Mouse (Mus musculus) lung, postnatal 36 days (tissue): Measurements from ENCODE around the gene Rrn3.
"Not testable (repeated sequence)": the region's sequence is repeated elsewhere in the genome, so short reads cannot be mapped to it uniquely, and the experiment has no call there.

Experiments
- DNase-seq: peaks from one replicate; pipeline ENCODE4 v3.0.0; 2022; ENCODE audit warnings: mixed read lengths

The Rrn3 gene

DNA sequence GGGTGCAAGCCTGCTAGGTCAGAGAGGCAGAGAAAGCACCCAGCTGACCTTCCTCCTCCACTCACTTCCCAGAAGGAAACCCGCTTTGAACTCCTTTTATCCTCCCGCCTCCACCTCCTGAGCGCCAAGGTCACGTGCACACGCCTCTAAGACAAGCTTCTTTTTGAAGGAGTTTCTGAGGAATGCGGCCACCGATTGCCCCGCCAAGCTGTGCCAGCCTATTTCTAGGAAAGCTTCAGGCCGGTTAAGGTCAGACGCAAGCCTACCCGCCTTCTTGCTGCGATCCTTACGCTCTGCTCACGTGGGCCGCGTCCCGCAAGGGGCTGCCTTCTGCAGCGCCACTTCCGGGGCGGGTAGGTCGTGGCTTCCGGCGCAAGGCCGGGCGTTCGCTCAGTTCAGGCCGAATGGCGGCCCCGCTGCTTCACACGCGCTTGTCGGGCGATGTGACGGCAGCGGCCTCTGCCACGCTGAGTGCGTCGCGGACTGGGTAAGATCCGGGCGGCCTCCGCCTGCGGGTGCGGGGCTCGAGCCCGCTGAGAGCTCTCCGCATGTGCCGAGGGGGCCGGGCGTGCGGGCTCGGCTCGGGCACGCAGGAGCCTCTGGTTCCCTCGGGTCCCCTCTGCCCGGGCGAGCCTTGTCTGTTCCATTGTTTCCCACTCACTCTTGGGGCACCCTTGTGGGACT lies at the start of gene Rrn3:
Gene Rrn3, plus strand, starts transcription at position 356 of the 684 bp plus-strand sequence.
- DNase-seq: peak; percentile 92

DNA sequence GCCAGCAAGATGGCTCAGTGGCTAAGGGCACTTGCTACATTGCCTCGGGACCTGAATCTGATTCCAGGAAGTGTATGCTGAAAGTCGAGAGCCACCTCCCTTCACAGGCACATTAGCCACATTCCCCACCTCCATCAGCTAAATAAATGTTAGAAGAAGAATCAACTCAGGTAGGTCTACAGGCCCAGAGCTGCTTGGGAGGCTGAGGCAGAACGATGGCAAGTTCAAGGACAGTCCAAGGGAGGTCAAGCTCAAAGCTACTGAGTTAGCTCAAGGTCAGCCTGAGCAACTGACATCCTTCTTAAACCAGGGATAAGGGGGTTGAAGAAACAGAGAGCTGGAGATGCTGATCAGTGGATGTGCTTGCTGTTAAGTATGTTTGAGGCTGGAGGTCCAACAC lies 47.7 kb upstream of the Rrn3 start:
- no peak for DNase-seq

DNA sequence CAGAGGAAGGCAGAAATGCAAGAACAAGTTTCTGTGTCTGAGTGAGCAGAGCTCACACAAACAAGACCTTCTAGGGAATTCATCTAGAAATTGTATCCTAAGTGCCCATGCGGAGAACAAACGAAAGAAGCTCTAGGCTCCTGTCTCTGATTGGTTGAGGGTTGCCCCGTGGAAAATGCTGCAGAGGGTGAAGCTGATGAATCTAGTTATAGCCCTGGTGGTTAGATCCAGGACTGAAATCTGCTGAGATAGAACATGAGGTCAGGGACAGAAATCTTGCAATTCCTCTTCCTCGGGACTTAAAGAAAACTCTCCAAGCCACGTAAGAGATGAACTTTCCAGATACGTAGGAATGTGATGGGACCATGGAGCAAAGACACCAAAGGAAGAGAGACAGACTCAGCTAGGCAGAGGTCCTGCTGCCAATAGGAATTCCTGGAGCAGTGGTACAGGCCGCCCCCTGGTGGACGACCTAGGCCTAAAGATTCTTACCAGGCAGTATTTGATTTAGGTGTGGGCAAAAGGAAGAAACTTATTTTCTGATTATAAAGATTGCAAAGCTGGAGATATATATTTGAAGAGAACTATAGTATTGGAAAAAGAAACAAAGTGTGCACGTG lies 46.9 kb upstream of the Rrn3 start:
- DNase-seq: peak; percentile 88

DNA sequence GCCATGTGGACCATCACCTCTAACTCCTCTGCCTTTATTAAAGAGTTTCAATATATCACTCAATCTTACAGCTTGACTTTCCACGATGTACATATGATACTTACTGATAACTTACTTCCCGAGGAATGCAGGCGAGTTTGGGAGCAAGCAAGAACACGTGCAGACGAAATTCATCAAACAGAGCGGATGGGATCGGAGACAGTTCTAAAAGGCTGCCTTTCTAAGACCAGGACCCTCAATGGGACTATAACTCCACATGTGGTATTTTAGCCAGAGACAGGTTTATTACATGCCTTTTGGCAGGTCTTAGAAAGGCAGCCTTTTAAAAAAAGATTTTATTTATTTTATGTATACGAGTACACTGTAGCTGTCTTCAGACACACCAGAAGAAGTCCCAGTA lies 44.5 kb upstream of the Rrn3 start:
- no peak for DNase-seq

DNA sequence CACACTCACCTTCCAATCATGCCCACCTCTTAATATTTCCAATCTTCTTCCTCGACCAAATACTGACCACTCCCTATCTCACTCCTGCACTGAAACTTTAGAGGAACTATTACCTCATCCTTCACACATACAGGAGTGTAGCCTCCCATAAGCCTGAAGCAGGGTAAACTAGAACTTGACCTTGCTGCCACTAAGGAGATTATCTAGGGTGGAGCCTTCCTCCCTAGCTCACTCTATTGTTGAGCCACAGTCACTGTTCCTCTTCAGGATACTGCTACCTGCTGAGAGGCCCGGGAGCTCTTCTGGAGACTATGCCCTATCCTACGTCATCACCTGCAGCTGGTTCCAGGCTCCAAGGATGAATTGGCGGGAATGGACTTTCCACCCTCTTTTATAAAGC lies 41.5 kb upstream of the Rrn3 start:
- not testable (repeated sequence) for DNase-seq

DNA sequence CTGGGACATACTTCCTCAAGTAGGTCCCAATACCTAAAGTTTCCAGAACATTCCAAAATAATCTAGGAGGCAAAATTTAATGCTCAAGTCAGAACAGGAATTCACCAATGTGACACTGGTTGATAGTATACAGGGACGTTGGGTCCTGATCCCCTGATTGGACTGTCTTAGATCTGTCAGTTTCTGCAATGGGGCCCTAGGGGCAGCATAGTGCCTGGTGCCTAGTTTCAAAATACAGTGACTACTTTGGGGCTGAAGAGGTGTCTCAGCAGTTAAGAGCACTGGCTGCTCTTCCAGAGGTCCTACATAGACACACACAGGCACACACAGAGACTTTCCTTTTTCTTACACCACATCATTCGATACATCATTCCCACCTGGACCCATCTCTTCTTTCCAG lies 39.7 kb upstream of the Rrn3 start:
- DNase-seq: no peak

DNA sequence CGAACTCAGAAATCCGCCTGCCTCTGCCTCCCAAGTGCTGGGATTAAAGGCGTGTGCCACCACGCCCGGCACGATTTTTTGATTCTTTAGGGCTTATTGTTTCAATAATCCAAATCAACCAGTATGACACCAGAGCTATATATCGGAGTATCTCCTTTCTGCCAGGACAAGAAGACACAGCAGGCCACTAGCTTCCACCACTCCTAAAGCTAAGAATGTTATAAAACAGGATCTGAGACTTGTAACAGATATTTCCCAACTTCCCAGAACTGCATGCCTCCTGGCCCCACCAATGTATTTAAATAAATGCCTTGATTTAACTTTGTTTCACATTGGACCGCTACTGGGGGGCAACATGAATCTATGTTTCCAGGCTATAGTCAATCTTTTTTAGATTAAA lies 32.8 kb upstream of the Rrn3 start:
- DNase-seq: no peak

DNA sequence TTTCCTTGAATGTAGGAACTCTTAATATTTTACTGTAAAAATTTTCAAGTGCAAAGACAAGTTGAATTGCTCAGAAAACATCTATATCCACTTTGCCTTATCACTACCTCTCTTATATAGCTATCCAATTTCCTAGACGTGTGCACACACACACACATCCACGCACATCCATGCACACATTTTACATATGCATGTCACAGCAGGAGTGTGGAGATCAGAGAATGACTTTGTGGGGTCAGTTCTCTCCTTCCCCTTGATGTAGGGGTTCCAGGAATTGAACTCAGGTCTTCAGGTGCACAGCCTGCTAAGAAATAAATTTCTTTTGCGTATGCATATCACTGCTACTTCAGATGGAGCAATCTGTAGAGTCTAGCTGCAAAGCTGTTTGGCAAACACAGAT lies 32.4 kb upstream of the Rrn3 start:
- no peak for DNase-seq

DNA sequence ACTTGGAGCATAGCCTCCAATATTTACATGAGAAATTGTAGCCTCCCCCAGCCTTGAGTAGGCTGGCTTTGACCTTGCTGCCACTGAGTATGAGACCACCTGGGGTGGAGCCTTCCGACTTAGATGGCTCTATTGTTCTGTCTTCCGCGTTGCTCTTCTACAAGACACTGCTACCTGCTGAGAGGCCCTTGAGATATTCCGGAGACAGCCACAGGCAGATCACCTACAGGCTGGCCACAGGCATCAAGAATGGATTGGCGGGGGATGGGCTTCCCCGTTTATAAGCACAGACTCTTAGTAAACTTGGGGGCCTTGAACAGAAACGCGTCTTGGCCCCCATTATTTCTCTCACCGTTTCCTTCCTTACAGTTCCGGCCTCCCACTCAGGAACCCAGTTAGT lies 31.7 kb upstream of the Rrn3 start:
- DNase-seq: not testable (repeated sequence)

DNA sequence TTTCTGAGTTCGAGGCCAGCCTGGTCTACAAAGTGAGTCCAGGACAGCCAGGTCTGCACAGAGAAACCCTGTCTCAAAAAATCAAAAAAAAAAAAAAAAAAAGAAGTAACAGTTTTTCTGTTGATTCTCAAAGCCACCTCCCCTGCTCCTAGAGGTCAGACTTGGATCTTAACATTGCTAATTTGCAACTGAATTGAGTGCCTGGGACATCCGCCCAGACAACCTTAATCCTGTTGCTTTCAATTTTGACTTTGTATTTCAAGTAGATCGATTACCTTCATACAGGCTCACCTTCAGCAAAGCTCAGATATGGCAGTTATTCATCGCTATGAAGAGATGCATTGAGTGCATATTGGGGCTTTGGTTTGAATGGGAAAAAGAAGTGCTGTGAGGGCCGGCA lies 31.2 kb upstream of the Rrn3 start:
- DNase-seq: no peak

DNA sequence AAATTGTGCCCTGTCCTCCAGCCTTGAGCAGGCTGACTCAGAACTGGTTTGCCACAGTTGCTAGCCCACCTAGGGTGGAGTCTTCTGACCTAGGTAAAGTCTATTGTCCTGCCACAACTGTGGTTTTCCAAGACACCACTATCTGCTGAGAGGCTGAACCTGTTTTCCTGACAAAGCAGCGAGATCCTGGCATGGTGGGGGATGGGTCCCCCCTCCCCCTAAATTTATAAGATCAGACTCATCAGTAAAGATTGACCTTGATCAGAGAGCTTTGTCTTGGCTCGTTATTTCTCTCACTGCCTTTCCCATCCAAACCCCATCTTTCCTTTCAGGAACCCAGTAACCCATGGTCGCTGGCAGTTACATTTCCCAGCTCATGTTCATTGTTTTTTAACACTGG lies 30.5 kb upstream of the Rrn3 start:
- DNase-seq: no peak

DNA sequence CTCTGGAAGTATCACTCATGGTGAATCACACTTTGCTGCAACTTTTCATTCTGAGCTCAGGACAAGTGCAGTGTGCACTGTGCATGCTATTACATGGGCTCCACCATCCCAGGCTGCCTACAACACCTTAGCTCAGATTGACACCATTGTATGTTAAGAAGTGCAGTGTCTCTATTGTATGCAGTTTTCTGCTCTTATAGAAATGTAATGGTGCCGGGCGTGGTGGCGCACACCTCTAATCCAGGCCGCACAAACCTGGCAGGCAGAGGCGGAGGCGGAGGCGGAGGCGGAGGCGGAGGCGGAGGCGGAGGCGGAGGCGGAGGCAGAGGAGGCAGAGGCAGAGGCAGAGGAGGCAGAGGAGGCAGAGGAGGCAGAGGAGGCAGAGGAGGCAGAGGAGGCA lies 29.9 kb upstream of the Rrn3 start:
- no peak for DNase-seq

DNA sequence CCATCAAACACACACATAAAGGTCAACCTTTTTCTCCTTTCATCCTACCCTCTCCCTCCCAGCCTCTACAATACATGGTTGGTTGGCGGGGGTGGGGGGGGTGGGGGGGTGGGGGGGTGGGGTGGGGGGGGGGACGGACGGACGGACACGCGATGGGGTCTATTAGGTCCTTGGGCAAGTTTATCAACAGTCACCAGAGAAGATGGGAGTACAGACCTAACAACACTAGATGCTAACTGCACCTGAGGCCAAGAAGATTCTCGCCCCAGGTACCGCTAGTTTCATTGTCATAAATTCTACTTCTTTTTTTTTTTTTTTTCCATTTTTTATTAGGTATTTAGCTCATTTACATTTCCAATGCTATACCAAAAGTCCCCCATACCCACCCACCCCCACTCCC lies 26.5 kb upstream of the Rrn3 start:
- DNase-seq: peak; percentile 7

DNA sequence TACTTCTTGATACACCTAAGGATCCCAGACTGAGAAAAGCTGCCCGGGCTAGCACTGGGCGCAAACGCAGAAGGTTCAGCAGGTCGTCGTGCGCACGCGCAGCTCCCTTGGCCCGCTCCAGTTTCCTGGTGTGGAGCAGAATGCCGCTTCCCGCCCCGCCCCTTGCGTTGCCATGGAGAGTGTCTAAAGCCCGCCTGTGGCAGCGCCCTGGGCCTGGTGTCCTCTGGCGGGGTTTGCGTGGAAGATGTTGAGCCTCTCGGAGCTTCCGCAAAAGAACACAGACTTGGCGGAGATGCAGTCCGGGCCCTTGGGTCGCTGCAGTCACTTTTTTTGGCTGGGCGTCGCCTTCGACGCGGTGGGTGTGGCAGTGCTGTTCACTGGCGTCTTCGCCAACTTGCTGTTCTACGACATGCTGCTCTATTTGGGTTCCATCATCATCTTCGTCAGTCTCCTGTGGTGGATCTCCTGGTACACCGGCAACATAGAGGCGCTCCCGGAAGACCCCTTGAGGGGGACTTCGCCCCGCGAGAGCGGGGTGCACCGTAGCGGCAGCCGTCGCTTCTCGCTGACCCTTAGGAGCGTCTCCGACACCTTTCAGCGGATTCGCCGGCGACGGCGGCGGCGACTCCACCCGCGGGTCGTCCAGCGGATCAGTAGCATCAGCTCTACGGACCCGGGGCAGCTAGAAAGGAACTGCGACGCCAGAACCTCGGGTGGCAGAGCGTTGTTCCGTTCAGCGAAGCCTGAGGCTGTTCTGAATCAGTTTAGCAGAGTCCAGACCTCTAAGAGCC lies 25.9 kb upstream of the Rrn3 start:
- DNase-seq: peak; percentile 98

DNA sequence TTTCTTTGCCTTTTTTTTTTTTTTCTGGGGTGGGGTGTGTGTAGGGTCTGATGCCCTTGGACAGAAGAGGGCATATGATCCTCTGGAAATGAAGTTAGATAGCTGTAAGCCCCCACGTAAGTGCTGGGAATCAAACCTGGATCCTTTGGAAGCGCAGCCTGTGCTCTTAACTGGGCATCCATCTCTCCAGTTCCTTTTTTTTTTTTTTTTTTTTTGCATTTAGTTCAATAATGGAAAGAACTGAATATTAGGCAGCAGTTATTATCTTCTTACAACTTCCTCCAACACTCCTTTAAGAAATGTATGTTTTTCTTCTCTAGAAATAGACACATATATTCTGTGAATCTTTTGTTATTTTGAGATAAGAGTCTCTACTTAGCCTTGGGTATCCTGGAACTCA lies 22.7 kb upstream of the Rrn3 start:
- no peak for DNase-seq

DNA sequence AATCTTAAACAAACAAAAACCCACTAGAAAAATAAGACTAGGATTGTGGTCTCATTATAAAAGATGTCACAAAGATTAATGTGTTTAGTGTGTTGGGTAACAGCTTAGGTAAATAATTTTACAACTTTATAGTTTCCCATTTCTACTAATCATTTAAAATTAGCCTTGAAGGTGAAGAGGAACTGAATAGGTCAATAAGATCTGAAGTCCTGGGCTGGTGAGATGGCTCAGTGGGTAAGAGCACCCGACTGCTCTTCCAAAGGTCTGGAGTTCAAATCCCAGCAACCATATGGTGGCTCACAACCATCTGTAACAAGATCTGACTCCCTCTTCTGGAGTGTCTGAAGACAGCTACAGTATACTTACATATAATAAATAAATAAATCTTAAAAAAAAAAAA lies 17.7 kb upstream of the Rrn3 start:
- not testable (repeated sequence) for DNase-seq

DNA sequence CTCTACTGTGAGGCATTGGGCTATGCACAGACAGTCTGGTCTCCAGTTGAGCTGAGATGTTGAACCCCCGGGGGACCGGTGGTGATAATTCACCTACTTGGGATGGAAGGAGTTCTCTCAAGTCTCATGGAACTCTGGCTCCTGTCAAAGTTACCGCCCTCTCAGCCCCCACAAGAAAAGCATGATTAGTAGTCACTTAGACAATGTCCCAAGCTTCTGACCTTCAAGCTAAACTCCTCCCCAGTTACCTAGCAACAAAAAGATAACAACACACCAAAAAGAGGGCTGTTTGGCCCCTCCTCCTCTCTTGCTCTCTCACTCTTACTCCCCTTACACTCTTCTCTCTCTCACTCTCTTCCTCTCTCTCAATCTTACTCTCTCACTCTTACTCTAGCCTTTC lies 16.0 kb upstream of the Rrn3 start:
- DNase-seq: no peak

DNA sequence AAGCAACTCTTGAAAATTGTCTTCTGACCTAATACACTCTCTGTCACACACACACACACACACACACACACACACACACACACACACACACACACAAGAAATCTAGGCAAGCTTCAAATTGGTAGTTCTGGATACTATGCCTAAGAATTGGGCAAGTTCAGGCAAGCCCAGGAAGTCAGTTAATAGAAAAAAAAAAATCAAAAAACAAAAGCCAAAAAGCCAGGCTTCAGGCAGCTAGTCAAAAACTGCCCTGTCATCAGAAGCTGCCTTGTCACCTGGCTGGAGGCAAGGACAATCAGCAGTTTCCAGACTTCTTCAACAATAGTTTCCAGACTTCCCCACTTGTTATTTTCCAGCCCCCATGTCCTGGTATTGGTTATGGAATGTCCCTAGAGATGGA lies 14.1 kb upstream of the Rrn3 start:
- DNase-seq: no peak

DNA sequence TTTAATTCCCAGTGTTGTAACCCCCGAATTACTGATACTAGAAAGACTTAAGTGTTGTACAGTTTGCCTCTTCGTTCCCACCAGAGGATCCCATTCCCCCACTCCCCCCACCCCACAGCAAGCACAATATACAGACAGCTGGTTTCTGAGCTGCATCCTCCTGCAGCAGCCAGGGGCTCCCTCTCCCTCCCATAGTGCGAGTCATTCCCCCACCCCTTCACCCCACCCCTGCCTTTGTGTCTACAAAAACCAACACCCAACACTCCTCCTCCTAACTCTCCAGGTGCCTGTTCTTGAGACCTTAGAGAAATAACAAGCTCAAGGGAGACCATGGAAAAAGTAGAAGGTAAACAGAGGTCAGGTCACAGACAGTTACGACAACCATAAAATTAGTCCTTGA lies 8.9 kb upstream of the Rrn3 start:
- not testable (repeated sequence) for DNase-seq

DNA sequence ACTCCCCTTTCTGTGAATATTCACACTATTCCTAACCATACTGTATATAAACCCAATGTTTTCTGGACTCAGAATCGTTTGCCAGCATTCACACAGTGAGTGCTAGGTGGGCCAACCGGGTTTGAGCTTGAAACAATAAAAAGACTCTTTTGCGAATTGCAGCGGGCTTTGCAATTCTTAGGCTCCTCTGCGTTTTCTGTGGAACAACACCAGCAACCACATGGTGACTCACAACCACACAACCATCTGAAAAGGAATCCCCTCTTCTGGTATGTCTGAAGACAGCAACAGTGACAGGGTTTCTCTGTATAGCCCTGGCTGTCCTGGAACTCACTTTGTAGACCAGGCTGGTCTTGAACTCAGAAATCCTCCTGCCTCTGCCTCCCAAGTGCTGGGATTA lies 8.5 kb upstream of the Rrn3 start:
- DNase-seq: not testable (repeated sequence)

DNA sequence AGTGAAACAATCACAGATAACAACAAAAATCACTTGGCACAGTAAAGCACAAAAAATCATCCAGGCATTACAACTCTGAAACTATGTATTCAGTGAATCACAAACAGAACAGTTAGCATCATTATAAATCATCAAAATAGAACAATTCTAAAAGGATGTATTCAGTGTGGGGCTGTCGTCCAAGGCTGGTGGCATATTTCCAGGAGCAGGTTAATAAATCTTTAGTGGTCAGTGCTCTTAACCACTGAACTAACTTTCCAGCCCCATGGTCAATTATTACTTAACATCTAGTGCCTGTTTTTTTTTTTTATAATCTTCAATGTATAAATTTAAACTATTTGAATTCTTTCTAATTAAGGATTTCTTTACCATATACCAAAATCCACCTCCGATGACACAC lies 6.5 kb upstream of the Rrn3 start:
- not testable (repeated sequence) for DNase-seq

DNA sequence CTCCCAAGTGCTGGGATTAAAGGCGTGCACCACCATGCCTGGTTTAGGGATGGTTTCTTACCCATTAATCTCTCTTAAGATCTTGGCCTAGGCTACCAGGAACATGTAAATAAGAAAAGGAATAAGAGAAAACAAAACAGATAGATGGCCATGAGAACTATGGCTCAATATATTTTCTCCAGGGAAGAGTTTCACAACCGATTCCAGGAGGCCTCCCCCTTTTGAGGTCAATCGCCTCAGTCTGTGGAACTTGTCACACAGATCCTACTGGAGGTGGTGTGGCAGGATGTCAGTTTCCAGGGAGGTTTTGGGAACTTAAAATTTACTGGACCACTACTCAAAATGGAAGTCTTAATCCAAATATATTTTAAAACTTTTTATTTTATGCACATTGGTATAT lies 5.9 kb upstream of the Rrn3 start:
- not testable (repeated sequence) for DNase-seq

DNA sequence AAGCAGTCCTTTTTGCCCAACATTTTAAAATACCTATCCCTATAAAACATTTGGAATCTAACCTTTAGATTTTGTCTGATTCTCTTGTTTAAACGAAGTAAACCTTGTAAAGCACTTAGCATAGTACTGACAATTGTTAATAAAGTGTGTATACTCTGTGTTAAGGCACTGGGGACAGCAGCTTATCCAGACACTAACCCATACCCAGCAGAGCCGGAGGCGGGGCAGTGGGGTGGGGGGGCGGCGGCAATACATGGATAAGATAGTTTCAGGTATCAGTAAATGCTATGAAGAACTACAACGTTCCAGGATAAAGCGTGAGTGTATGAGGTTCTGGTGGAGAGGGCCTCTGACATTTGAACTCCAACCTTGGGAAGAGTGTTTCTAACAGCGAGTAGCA lies 708 bp downstream of the Rrn3 start:
- DNase-seq: no peak

DNA sequence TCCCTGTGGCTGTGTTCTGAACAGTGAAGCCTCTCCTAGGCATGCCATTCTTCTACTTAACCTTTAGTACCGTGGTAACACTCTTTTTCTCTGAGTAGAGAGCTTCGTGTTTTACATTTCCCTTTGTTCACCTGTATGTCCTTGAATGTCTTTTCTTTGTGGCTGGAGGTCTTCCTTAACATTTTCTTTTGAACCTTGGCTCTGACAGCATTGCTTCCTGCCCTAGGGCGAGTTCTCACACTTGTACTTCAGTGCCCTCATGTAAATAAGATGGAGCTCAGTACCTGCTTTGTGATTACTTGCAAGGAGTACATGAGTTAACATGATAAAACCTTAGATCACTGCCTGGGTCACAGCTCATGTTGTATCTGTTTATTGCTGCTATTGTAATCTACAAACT lies 5.4 kb downstream of the Rrn3 start:
- no peak for DNase-seq
